Mouse (Mus musculus) adrenal gland, postnatal 4 days (tissue): ENCODE results near the gene Sympk. TPM values are rescaled to one million over a fixed set of nuclear protein-coding genes. Genes with fewer than 3 reads are reported as not detected.

Experiments used
- DNase-seq, 2 experiments: peaks; one replicate each; pipeline ENCODE4 v3.0.0; 2021 to 2022; ENCODE audit warnings: low spot score in 2 of 2, mixed read lengths in 2 of 2
- long read RNA-seq, 2 experiments: library from polyadenylated mRNA; stranded (forward); transcript quantifications; one replicate each; pipeline ENCODE4 v2.0.0; 2021
- total RNA-seq, 2 experiments: library from RNA; stranded (reverse); gene quantifications; 2 replicates each; pipeline ENCODE4 v1.2.3; 2021

Sympk gene
- 100 to 1,000 TPM; 109 to 119 TPM for total RNA-seq
- long read RNA-seq, experiment 1, full-length matches to known transcripts: 6 of 11 reads
- long read RNA-seq, experiment 1, partial matches to known transcripts: 5 of 11 reads
- long read RNA-seq, experiment 1, other reads (novel, unspliced or antisense): 0 of 11 reads
- long read RNA-seq, experiment 2, partial matches to known transcripts: 10 of 19 reads
- long read RNA-seq, experiment 2, other reads (novel, unspliced or antisense): 7 of 19 reads

GRCm38 (mm10) chr7:19024096-19024506 is at the start of gene Sympk:
TSS of gene Sympk (plus strand) at chr7:19024377.
- DNase-seq: peak; percentile 79 to 87

- DNase-seq: no peak
Measured at GRCm38 (mm10) chr7:18978381-18978780, 45.8 kb upstream of the Sympk start.

GRCm38 (mm10) chr7:18986503-18986902 is 37.7 kb upstream of the Sympk start:
- no peak for DNase-seq

GRCm38 (mm10) chr7:18987100-18987499 is 37.1 kb upstream of the Sympk start, which contains the start of gene Nanos2:
TSS of gene Nanos2 (plus strand) at chr7:18987400.
- no peak for DNase-seq

GRCm38 (mm10) chr7:18987747-18988146 is 36.4 kb upstream of the Sympk start:
- no peak for DNase-seq

- no peak for DNase-seq
Measured at GRCm38 (mm10) chr7:18988780-18989179, 35.4 kb upstream of the Sympk start.

GRCm38 (mm10) chr7:18989995-18990394 is 34.2 kb upstream of the Sympk start:
- no peak for DNase-seq

GRCm38 (mm10) chr7:18990601-18991295 is 33.4 kb upstream of the Sympk start, which contains the start of gene Mypop:
TSS of gene Mypop (plus strand) at chr7:18991245.
- DNase-seq: peak; percentile 96 to 98

- no peak for DNase-seq
Measured at GRCm38 (mm10) chr7:18991660-18992293, 32.4 kb upstream of the Sympk start.

GRCm38 (mm10) chr7:18992294-18992675 is 31.9 kb upstream of the Sympk start:
- no peak for DNase-seq

GRCm38 (mm10) chr7:18993036-18993435 is 31.1 kb upstream of the Sympk start:
- no peak for DNase-seq

- no peak for DNase-seq
Measured at GRCm38 (mm10) chr7:18998835-18999234, 25.3 kb upstream of the Sympk start.

GRCm38 (mm10) chr7:19000421-19000820 is 23.8 kb upstream of the Sympk start:
- no peak for DNase-seq

- DNase-seq: peak in 1 of 2 experiments; percentile 51
Measured at GRCm38 (mm10) chr7:19001066-19001806, 22.9 kb upstream of the Sympk start.

GRCm38 (mm10) chr7:19001807-19002085 is 22.4 kb upstream of the Sympk start:
- DNase-seq: no peak

- DNase-seq: no peak
Measured at GRCm38 (mm10) chr7:19002115-19002514, 22.1 kb upstream of the Sympk start.

- peak in 1 of 2 experiments; percentile 57 for DNase-seq
Measured at GRCm38 (mm10) chr7:19002848-19003498, 21.2 kb upstream of the Sympk start.

GRCm38 (mm10) chr7:19003902-19004630 is 20.1 kb upstream of the Sympk start, which contains the start of gene Irf2bp1:
TSS of gene Irf2bp1 (plus strand) at chr7:19004044.
- DNase-seq: peak; percentile 65 to 86

GRCm38 (mm10) chr7:19004631-19005079 is 19.5 kb upstream of the Sympk start:
- DNase-seq: no peak

- no peak for DNase-seq
Measured at GRCm38 (mm10) chr7:19005417-19006121, 18.6 kb upstream of the Sympk start.
